Mouse (Mus musculus) limb, embryonic 14.5 days (tissue): Measurements from ENCODE around the gene Trim46. TPM values are rescaled to one million over a fixed set of nuclear protein-coding genes. Genes with fewer than 3 reads are reported as not detected.

ENCODE experiments used
- ATAC-seq: fragments of 200-750 bp; cut with Nextera tagmentation; 2 replicates; pipeline ENCODE4 v1.8.0; 2017; ENCODE audit warnings: low read depth, moderate number of reproducible peaks, moderate TSS enrichment; ENCODE audit not compliant: low FRiP score
- DNase-seq: peaks from one replicate; pipeline ENCODE4 v3.0.0-alpha.2; 2015; ENCODE audit warnings: low spot score
- H3K27ac ChIP-seq: fragments of 300-500 bp; sonication (generic); replicated peaks from 2 replicates; pipeline ENCODE4 v1.5.1; 2014; ENCODE audit warnings: low read depth, mild to moderate bottlenecking, low read length, moderate library complexity, mixed read lengths
- H3K27me3 ChIP-seq: fragments of 300-500 bp; sonication (generic); 2 replicates; pipeline ENCODE4 v1.6.1; 2014; ENCODE audit warnings: low read length, mixed read lengths; ENCODE audit not compliant: control insufficient read depth, insufficient read depth
- H3K36me3 ChIP-seq: fragments of 300-500 bp; sonication (generic); 2 replicates; pipeline ENCODE4 v1.6.1; 2014; ENCODE audit warnings: mild to moderate bottlenecking, low read length, moderate library complexity, mixed read lengths; ENCODE audit not compliant: control insufficient read depth, insufficient read depth
- H3K4me1 ChIP-seq: fragments of 300-500 bp; sonication (generic); 2 replicates; pipeline ENCODE4 v1.6.1; 2014; ENCODE audit warnings: antibody characterized with exemption, low read length, mixed read lengths; ENCODE audit not compliant: control insufficient read depth, insufficient read depth
- H3K4me2 ChIP-seq: fragments of 300-500 bp; sonication (generic); replicated peaks from 2 replicates; pipeline ENCODE4 v1.6.1; 2014; ENCODE audit warnings: low read depth, mild to moderate bottlenecking, low read length, moderate library complexity; ENCODE audit not compliant: severe bottlenecking
- H3K4me3 ChIP-seq: fragments of 300-500 bp; sonication (generic); replicated peaks from 2 replicates; pipeline ENCODE4 v1.5.1; 2014; ENCODE audit warnings: low read length
- H3K9ac ChIP-seq: fragments of 300-500 bp; sonication (generic); 2 replicates; pipeline ENCODE4 v1.6.1; 2014; ENCODE audit warnings: mild to moderate bottlenecking, low read depth, low read length, moderate library complexity; ENCODE audit not compliant: severe bottlenecking
- H3K9me3 ChIP-seq: fragments of 300-500 bp; sonication (generic); 2 replicates; pipeline ENCODE4 v1.6.1; 2016; ENCODE audit warnings: low read length; ENCODE audit not compliant: control insufficient read depth
- POLR2A ChIP-seq: fragments of 200-500 bp; IDR thresholded peaks from 2 replicates; pipeline ENCODE4 v1.8.0; 2012; ENCODE audit warnings: inconsistent platforms, mild to moderate bottlenecking, moderate library complexity, borderline replicate concordance; ENCODE audit not compliant: insufficient read depth, insufficient read length; ENCODE audit errors: extremely low read depth
- WGBS: fragments of 180-500 bp; shearing (Covaris S2); extraction: QIAGEN DNeasy Blood & Tissue Kit; methylation state at CpG from one replicate; pipeline ENCODE4 v1.1.7; 2014; 5-methylcytosine and 5-hydroxymethylcytosine counted together
- polyA plus RNA-seq, 2 experiments: library from polyadenylated mRNA; depleted of rRNA in 1 of 2; stranded (reverse) in 1 of 2; unstranded in 1 of 2; fragments of >200 nt; fragmentation: Nextera tagmentation in 1 of 2; extraction: Ambion mirVana in 1 of 2; gene quantifications; 2 replicates each; pipeline versions ENCODE4 v1.2.1 to v1.2.3; 2012 to 2014

Trim46 gene
- polyA plus RNA-seq, 2 experiments: 3.9 to 19.0 TPM

DNA sequence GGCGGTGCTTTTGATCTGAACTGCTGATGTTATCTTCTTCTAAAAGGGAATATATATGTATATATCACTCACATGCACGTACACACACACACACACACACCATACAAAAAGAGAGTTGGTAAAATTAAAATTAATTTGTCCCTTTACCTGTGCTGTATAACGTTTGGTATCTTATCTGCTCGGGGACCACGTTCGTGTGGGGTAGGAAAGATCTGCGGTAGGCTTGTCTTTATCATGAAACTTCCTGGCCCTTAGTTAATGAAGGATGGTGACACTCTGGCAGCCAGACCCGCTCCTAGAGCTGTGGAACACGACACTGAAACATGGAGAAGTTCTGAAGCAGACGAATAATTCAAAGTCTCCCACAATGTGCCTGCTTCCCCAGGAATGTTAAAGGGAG lies 45.8 kb upstream of the Trim46 start:
- TF ChIP-seq POLR2A: no peak
- DNase-seq: no peak
- 56% methylated on average over 10 of the region's 10 CpGs for WGBS
- Histone ChIP-seq H3K36me3 (no peaks in the 10 kb centered on the region), H3K4me1 (peaks cover 13% of the 10 kb centered on the region; the same call in 1 of the 2 replicates), H3K4me3 (no peak overlapping the region), H3K9me3 (no peaks in the 10 kb centered on the region), H3K4me2 (no peak overlapping the region), H3K27me3 (no peaks in the 10 kb centered on the region), H3K27ac (0 out of 2 replicates have a peak overlapping the region, but pooled peaks have one; percentile 4), H3K9ac (no peak overlapping the region)
- ATAC-seq: no peak

DNA sequence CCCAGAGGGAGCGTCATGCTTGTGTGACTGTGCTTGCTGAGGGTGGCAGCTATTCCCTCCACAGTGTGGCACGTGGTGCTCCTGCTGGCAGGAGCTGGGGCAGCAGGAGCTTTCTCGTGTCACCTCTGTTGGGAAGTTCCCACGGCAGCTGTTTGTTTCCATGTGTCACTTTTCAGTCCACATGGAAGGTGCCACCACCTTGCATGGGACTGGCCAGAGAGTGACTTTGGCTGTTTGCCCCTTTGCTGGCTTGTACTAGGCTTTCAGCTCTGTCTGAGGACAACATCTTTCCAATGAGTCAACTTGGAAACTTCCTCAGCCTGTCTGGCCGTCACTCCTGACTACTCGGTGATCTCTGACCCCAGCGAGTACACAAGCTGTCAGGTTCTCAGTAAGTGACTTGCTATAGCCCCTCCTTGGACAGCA lies 42.4 kb upstream of the Trim46 start:
- WGBS: 44% methylated on average over 7 of the region's 7 CpGs
- ATAC-seq (no peak), DNase-seq (no peak)
- no peak overlapping the region for H3K4me3 ChIP-seq
- no peaks in the 10 kb centered on the region for H3K27me3 ChIP-seq
- no peaks in the 10 kb centered on the region for H3K9me3 ChIP-seq
- no peak for TF ChIP-seq POLR2A
- H3K27ac ChIP-seq: no peak overlapping the region
- H3K9ac ChIP-seq: no peak overlapping the region
- no peak overlapping the region for H3K4me2 ChIP-seq
- H3K4me1 ChIP-seq: peaks cover 13% of the 10 kb centered on the region; the same call in 1 of the 2 replicates
- H3K36me3 ChIP-seq: no peaks in the 10 kb centered on the region

- no peak overlapping the region; the same call in 1 of the 2 replicates for H3K9ac ChIP-seq
- no peak for TF ChIP-seq POLR2A
- DNase-seq (no peak), ATAC-seq (no peak)
- H3K36me3 ChIP-seq: no peaks in the 10 kb centered on the region
- 36% methylated on average over 5 of the region's 5 CpGs for WGBS
- H3K4me1 ChIP-seq: peaks cover 13% of the 10 kb centered on the region; the same call in 1 of the 2 replicates
- H3K4me3 ChIP-seq: no peak overlapping the region
- H3K4me2 ChIP-seq: no peak overlapping the region
- H3K9me3 ChIP-seq: no peaks in the 10 kb centered on the region
- no peak overlapping the region for H3K27ac ChIP-seq
- H3K27me3 ChIP-seq: no peaks in the 10 kb centered on the region
These were observed 41.2 kb upstream of the Trim46 start for GRCm38 (mm10) chr3:89287286-89287685.

- Histone ChIP-seq H3K9me3 (no peaks in the 10 kb centered on the region), H3K27me3 (no peaks in the 10 kb centered on the region), H3K4me3 (no peak overlapping the region), H3K27ac (no peak overlapping the region), H3K4me1 (peaks cover 8% of the 10 kb centered on the region), H3K9ac (no peak overlapping the region), H3K4me2 (no peak overlapping the region), H3K36me3 (no peaks in the 10 kb centered on the region)
- ATAC-seq (no peak), DNase-seq (no peak)
- no peak for TF ChIP-seq POLR2A
- WGBS: 45% methylated on average over 2 of the region's 2 CpGs
These were observed 39.4 kb upstream of the Trim46 start for GRCm38 (mm10) chr3:89285526-89285925.

- Histone ChIP-seq H3K9me3 (no peaks in the 10 kb centered on the region), H3K27ac (no peak overlapping the region), H3K9ac (no peak overlapping the region), H3K4me3 (no peak overlapping the region), H3K4me1 (peaks cover 9% of the 10 kb centered on the region), H3K4me2 (no peak overlapping the region), H3K36me3 (no peaks in the 10 kb centered on the region), H3K27me3 (no peaks in the 10 kb centered on the region)
- DNase-seq (no peak), ATAC-seq (no peak)
- TF ChIP-seq POLR2A: no peak
- WGBS: 80% methylated on average over 3 of the region's 3 CpGs
These were observed 38.2 kb upstream of the Trim46 start for GRCm38 (mm10) chr3:89284261-89284660.

- ATAC-seq (no peak), DNase-seq (no peak)
- H3K36me3 ChIP-seq: no peaks in the 10 kb centered on the region
- H3K9ac ChIP-seq: no peak overlapping the region
- TF ChIP-seq POLR2A: no peak
- 23% methylated on average over 4 of the region's 4 CpGs for WGBS
- H3K27ac ChIP-seq: no peak overlapping the region
- H3K4me3 ChIP-seq: no peak overlapping the region
- H3K27me3 ChIP-seq: no peaks in the 10 kb centered on the region
- no peaks in the 10 kb centered on the region for H3K9me3 ChIP-seq
- peaks cover 24% of the 10 kb centered on the region for H3K4me1 ChIP-seq
- no peak overlapping the region for H3K4me2 ChIP-seq
These were observed 36.2 kb upstream of the Trim46 start for GRCm38 (mm10) chr3:89282291-89282643.
